Mouse (Mus musculus): ENCODE results near the gene Npas4. TPM values are rescaled to one million over a fixed set of nuclear protein-coding genes. Genes with fewer than 3 reads are reported as not detected.

The Npas4 gene
- 0.14 and 0.23 TPM in 2 replicates for polyA plus RNA-seq (2015; fragmentation: Nextera tagmentation; extraction: Ambion mirVana)

DNA sequence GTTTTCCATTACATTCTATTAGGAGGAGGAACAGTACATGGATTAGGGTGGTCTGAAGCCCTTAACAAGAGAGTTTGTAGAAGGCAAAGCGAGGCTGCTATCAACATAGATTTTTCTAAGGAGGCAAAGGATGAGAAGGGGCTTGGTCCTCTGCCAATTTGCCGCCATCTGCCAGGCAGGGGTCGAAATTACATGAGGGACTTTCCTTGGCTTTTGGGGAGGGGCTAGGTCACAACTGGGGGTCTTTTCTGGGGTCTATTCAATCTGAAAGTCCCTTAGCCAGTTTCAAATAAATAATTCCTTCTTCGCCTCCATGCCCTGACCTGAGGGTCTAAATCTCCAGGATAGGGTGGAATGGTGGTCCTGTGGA is at the start of gene Npas4:
Gene Npas4 (minus strand): TSS at position 61 of the 370 bp plus-strand sequence.
- peak within 1 kb of the TSS; percentile 51 for H3K9ac ChIP-seq (replicated peaks)
- H3K4me3 ChIP-seq, result peak within 1 kb of the TSS; percentile 49
- peak; percentile 9; the same call in 1 of the 2 replicates for ATAC-seq (replicated peaks)
- H3K27ac ChIP-seq (replicated peaks), result peak within 1 kb of the TSS; percentile 57
- 9% methylated on average over 4 of the region's 4 CpGs for WGBS
- peaks cover 43% of the 10 kb centered on the region for H3K27me3 ChIP-seq
- peaks cover 44% of the 10 kb centered on the region for H3K4me1 ChIP-seq
- peak within 1 kb of the TSS; percentile 77 for H3K4me2 ChIP-seq (replicated peaks)
- no peaks in the 10 kb centered on the region for H3K36me3 ChIP-seq
- H3K9me3 ChIP-seq, result no peaks in the 10 kb centered on the region

DNA sequence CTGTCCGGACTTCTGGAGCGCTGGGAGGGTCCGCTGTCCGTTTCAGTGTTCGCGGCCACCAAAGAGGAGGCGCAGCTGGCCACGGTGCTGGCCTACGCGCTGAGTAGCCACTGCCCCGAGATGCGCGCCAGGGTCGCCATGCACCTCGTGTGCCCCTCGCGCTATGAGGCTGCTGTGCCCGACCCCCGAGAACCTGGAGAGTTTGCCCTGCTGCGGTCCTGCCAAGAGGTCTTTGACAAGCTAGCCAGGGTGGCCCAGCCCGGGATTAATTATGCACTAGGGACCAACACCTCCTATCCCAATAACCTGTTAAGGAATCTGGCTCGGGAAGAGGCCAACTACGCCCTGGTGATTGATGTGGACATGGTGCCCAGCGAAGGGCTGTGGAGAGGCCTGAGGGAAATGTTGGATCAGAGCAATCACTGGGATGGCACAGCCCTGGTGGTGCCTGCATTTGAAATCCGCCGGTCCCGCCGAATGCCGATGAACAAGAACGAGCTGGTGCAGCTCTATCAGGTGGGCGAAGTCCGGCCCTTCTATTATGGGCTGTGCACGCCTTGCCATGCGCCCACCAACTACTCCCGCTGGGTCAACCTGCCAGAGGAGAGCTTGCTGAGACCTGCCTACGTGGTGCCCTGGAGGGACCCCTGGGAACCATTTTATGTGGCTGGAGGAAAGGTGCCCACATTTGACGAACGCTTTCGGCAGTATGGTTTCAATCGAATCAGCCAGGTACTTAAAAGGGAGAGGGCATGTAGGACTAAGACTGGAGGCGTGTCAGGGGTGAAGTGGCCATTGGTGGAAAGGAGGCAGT is 49.4 kb upstream of the Npas4 start:
- Histone ChIP-seq H3K4me1 (peaks cover 42% of the 10 kb centered on the region), H3K36me3 (peaks cover 13% of the 10 kb centered on the region), H3K27ac (replicated peaks) (peak overlapping the region; percentile 88), H3K9ac (replicated peaks) (peak overlapping the region; percentile 97), H3K4me3 (peak overlapping the region; percentile 74), H3K4me2 (replicated peaks) (peak overlapping the region; percentile 97), H3K9me3 (no peaks in the 10 kb centered on the region), H3K27me3 (no peaks in the 10 kb centered on the region)
- WGBS, result 7% methylated on average over 41 of the region's 41 CpGs
- ATAC-seq (replicated peaks), result 0 out of 2 replicates have a peak, but pooled peaks have one; percentile 2

DNA sequence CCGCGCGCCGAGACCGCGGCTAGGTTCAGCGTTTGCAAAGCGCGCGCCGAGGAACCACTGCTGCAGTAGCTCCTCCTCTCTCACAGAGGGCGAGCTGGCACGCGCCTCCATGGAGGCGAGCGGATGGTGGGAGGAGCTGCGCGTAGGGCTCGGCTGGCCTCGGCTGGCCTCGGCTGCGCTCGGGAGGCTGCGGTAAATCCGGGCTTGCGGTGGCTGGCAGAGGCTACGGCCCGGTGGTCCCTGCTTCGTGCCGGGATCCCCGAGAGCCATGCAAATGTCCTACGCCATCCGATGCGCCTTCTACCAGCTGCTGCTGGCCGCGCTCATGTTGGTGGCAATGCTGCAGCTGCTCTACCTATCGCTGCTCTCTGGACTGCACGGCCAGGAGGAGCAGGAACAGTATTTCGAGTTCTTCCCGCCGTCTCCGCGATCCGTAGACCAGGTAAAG is 48.6 kb upstream of the Npas4 start, which contains the start of the genes B4gat1 and AC124502.3:
Gene B4gat1 (plus strand): TSS at position 118 of the 448 bp plus-strand sequence.
Gene AC124502.3 (plus strand): TSS at position 183 of the 448 bp plus-strand sequence.
- Histone ChIP-seq H3K4me1 (peaks cover 42% of the 10 kb centered on the region), H3K36me3 (peaks cover 5% of the 10 kb centered on the region), H3K9ac (replicated peaks) (peak within 1 kb of the TSS; percentile 97), H3K9me3 (no peaks in the 10 kb centered on the region), H3K27ac (replicated peaks) (peak within 1 kb of the TSS; percentile 88), H3K27me3 (no peaks in the 10 kb centered on the region), H3K4me3 (peak within 1 kb of the TSS; percentile 74), H3K4me2 (replicated peaks) (peak within 1 kb of the TSS; percentile 97)
- peak; percentile 94 for ATAC-seq (replicated peaks)
- WGBS, result under 1% methylated on average over 44 of the region's 44 CpGs

- peak overlapping the region; percentile 88 for H3K27ac ChIP-seq (replicated peaks)
- peak overlapping the region; percentile 74 for H3K4me3 ChIP-seq
- peak overlapping the region; percentile 97 for H3K9ac ChIP-seq (replicated peaks)
- H3K27me3 ChIP-seq, result no peaks in the 10 kb centered on the region
- WGBS, result 5% methylated on average over 32 of the region's 32 CpGs
- peaks cover 42% of the 10 kb centered on the region for H3K4me1 ChIP-seq
- peak; percentile 55 for ATAC-seq (replicated peaks)
- H3K4me2 ChIP-seq (replicated peaks), result peak overlapping the region; percentile 97
- no peaks in the 10 kb centered on the region for H3K9me3 ChIP-seq
- H3K36me3 ChIP-seq, result peaks cover 4% of the 10 kb centered on the region
These were observed 47.8 kb upstream of the Npas4 start for GRCm38 (mm10) chr19:5037678-5038571.

DNA sequence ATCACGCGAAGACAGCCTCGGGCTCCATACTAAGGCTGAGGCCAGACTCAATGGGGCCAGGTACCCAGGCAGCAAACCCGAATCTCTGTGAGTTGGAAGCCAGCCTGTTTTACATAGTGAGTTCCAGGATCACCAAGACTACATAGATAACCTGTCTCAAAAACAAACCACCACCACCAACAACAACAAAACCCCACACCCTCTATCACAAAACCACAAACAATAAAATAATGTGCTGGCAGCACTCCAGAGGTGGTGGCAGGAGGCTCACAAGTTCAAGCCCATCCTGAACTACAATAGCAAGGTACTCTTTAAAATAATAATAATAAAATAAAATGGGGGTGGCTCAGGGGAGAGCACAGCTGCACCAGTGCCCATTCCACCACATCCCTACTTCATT is 46.5 kb upstream of the Npas4 start:
- no peak overlapping the region for H3K4me2 ChIP-seq (replicated peaks)
- no peak overlapping the region for H3K9ac ChIP-seq (replicated peaks)
- H3K4me1 ChIP-seq, result peaks cover 28% of the 10 kb centered on the region
- no peak overlapping the region for H3K4me3 ChIP-seq
- H3K9me3 ChIP-seq, result no peaks in the 10 kb centered on the region
- H3K27me3 ChIP-seq, result no peaks in the 10 kb centered on the region
- H3K36me3 ChIP-seq, result peaks cover under 1% of the 10 kb centered on the region; the same call in 1 of the 2 replicates
- WGBS, result 84% methylated on average over 4 of the region's 4 CpGs
- no peak for ATAC-seq (replicated peaks)
- H3K27ac ChIP-seq (replicated peaks), result no peak overlapping the region

- no peak overlapping the region for H3K27ac ChIP-seq (replicated peaks)
- no peak for ATAC-seq (replicated peaks)
- no peak overlapping the region for H3K4me3 ChIP-seq
- peaks cover 26% of the 10 kb centered on the region for H3K36me3 ChIP-seq
- H3K27me3 ChIP-seq, result no peaks in the 10 kb centered on the region
- H3K9ac ChIP-seq (replicated peaks), result no peak overlapping the region
- H3K4me1 ChIP-seq, result peaks cover 3% of the 10 kb centered on the region
- 82% methylated on average over 3 of the region's 3 CpGs for WGBS
- no peak overlapping the region for H3K4me2 ChIP-seq (replicated peaks)
- no peaks in the 10 kb centered on the region for H3K9me3 ChIP-seq
These were observed 42.6 kb upstream of the Npas4 start for GRCm38 (mm10) chr19:5032686-5033085.

GRCm38 (mm10) chr19:5026111-5026510 is 36.0 kb upstream of the Npas4 start:
- 92% methylated on average over 8 of the region's 8 CpGs for WGBS
- no peak for ATAC-seq (replicated peaks)
- Histone ChIP-seq H3K36me3 (peaks cover 25% of the 10 kb centered on the region), H3K4me3 (no peak overlapping the region), H3K4me2 (replicated peaks) (no peak overlapping the region), H3K4me1 (peaks cover 13% of the 10 kb centered on the region), H3K9me3 (no peaks in the 10 kb centered on the region), H3K9ac (replicated peaks) (no peak overlapping the region), H3K27ac (replicated peaks) (no peak overlapping the region), H3K27me3 (no peaks in the 10 kb centered on the region)

DNA sequence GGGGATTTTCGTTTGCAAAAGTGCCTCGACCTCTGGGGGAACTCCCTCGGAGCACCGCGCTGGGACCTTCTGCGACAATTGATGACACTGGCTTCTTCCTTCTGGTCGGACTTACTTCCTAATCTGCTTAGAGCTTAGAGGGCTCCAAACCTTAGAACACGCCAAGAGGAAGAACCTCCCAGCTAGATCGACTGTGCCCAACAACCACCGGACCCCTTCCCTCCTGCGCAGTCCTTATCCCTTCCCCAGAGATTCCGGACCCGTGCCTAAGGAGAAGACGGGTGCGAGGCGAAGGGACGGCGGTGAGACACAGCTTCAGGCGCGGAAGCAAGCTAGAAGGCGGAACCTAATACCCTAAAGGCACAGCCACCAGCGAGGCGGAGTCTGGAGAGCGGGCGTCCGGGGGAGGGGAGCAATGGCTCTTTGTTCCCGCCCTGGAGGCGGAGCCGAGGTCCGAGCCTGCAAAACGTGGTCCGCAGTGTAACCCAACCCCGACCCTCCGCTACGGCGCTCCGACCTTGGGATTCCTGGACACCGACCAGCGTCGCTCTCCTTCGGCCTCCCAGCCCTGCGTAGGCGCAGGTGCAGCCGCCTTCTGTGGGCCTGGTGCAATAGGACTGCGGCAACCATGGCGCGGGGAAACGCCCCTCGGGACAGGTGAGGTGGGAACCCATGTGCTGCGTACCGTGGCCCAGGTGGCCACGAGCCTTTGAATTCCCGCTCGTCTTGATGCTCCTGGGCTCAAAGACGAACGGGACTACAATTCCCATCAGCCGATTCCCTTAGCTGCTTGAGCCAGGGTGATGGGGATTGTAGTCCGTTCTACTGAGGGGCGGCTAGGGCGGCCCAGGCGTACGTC is 33.7 kb upstream of the Npas4 start, which contains the start of gene Slc29a2:
Gene Slc29a2 (plus strand): TSS at position 240 of the 859 bp plus-strand sequence.
- Histone ChIP-seq H3K4me3 (peak within 1 kb of the TSS; percentile 81), H3K9me3 (no peaks in the 10 kb centered on the region), H3K36me3 (peaks cover 8% of the 10 kb centered on the region), H3K4me1 (peaks cover 13% of the 10 kb centered on the region), H3K9ac (replicated peaks) (peak within 1 kb of the TSS; percentile 87), H3K27me3 (no peaks in the 10 kb centered on the region), H3K27ac (replicated peaks) (peak within 1 kb of the TSS; percentile 89), H3K4me2 (replicated peaks) (peak within 1 kb of the TSS; percentile 79)
- peak; percentile 94 for ATAC-seq (replicated peaks)
- under 1% methylated on average over 62 of the region's 62 CpGs for WGBS

DNA sequence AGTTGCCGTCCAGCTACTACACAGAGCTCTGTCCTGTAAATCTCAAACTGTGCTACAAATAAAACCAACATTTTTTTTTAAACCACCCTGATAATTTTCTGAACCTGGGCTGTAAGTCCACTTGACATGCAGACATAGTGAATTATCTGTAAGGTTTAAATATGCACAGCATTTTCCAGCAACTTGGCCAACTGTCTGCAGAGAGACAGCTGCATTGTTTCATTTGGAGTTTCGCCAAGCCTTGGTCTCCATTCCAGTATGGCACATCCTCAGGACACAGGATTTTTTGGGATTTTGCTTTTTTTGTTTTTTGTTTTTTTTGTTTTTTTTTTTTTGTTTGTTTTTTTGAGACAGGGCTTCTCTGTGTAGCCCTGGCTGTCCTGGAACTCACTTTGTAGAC is 31.3 kb upstream of the Npas4 start:
- Histone ChIP-seq H3K9ac (replicated peaks) (no peak overlapping the region), H3K9me3 (no peaks in the 10 kb centered on the region), H3K27ac (replicated peaks) (no peak overlapping the region), H3K27me3 (no peaks in the 10 kb centered on the region), H3K4me3 (no peak overlapping the region), H3K4me1 (peaks cover 16% of the 10 kb centered on the region), H3K4me2 (replicated peaks) (no peak overlapping the region), H3K36me3 (no peaks in the 10 kb centered on the region)
- 89% methylated on average over 2 of the region's 2 CpGs for whole genome bisulfite sequencing
- ATAC-seq (replicated peaks), result no peak

DNA sequence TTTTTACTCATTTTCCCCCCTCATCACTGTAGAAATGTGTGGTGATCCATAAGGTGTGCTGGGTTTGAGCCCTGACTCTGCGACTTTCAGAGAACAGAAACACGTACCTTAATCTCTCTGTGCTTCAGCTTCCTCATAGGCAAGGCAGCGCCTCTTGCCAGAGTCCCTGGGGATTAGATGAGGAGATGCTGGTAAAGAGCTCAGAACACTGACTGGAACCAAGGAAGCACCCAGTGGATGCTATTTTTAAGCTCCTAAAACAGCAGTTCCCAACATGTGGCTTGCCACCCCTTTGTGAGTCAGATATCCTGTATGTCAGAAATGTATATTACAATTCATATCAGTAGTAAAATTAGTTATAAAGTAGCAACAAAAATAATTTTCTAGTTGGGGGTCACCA is 28.1 kb upstream of the Npas4 start:
- no peak for ATAC-seq (replicated peaks)
- H3K27me3 ChIP-seq, result no peaks in the 10 kb centered on the region
- H3K4me1 ChIP-seq, result peaks cover 13% of the 10 kb centered on the region; the same call in 1 of the 2 replicates
- H3K27ac ChIP-seq (replicated peaks), result no peak overlapping the region
- H3K4me3 ChIP-seq, result no peak overlapping the region
- H3K36me3 ChIP-seq, result no peaks in the 10 kb centered on the region
- H3K9me3 ChIP-seq, result no peaks in the 10 kb centered on the region
- no peak overlapping the region for H3K9ac ChIP-seq (replicated peaks)
- WGBS, result 84% methylated on average over 3 of the region's 3 CpGs
- no peak overlapping the region for H3K4me2 ChIP-seq (replicated peaks)

DNA sequence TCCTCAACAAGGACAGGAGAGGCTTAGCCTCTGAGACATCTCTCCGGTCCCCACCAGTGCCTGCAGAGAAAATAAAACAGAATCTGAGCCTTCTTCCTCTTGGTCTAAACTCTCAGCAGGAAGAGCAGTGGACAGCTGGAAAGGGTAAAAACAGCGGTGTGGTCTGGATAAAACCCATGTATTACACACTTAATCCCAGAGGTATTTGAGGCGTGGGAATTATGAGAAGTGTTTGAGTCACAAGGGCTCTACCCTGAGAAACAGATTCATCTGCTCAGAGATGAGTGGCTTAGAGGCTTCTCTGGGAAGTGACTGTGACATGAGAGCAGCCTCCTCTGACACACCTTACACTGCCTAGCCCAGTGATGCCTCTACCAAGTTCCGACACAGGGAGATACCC is 27.5 kb upstream of the Npas4 start:
- WGBS, result 90% methylated on average over 4 of the region's 4 CpGs
- Histone ChIP-seq H3K4me3 (no peak overlapping the region), H3K27me3 (no peaks in the 10 kb centered on the region), H3K4me1 (peaks cover 8% of the 10 kb centered on the region; the same call in 1 of the 2 replicates), H3K27ac (replicated peaks) (no peak overlapping the region), H3K9me3 (no peaks in the 10 kb centered on the region), H3K36me3 (no peaks in the 10 kb centered on the region), H3K4me2 (replicated peaks) (no peak overlapping the region), H3K9ac (replicated peaks) (no peak overlapping the region)
- ATAC-seq (replicated peaks), result no peak

All from forebrain, embryonic 15.5 days (tissue).